Mouse (Mus musculus) left cerebral cortex, adult 11 months (tissue): ENCODE data around the gene Sema6d.

Experiments
- DNase-seq: peaks from one replicate; pipeline ENCODE4 v3.0.0; 2022; ENCODE audit warnings: low spot score

Gene Sema6d

DNA sequence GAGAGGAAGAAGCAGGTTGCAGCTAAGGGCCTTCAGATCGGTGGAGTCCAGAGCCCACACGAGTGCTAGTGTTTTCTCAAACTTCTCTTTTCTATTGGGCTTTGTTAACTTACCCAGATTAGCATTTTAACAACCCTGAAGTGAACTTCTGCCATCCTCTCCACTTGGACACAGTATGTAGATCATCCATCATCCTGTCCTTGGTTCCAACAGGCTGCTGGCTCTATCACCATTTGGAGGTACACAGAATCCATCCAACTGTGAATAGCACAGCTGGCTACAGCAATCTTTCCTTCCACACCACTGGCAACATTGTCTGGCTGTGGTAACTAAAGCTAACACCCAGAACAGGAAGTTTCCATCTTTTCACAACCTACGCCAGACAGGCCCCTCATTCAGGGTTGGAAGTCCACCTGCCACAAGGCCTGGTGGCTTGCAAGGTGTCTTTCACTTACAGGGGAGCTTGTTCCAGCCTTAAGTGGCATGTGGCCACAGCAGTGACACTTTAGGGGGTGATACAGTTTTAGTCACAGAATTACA, 524.0 kb downstream of the Sema6d start:
- no peak for DNase-seq

DNA sequence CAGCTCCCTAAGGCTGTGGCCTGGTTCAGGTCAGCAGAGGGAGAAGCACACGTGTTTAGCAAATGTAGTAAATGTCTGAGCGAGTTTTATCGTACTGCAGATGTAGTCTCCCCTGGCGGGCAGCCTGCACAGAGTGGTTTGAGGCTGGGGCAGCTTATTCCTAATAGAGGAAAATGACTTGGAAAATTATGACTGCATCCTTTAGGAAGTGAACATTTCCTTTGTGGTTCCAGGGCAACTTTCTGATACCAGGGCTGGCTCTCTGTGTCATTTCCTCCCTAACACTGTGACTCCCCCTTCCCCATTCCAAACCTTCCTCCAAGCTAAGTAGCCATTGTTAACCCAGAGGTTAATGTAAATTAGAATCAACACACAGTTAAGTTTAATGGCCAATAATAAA, 527.0 kb downstream of the Sema6d start:
- no peak for DNase-seq

DNA sequence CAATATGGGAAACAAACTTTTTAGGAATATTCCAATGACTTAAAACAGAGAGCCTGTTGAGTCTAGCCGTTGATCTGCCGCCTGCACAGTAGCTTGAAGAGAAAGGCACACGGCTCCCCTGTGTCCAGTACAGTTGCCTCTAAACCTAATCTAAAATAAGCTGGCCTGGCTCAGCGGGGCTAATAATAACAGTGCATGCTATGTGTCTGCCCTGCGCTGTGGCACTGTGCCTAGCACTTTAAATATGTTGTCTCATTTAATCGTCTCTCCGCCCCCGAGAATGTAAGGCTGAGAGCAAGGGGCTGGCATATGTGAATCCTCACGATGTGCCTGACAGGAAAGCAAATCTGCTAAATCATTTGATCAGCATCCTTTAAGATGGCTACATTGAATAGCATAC, 527.7 kb downstream of the Sema6d start:
- no peak for DNase-seq

DNA sequence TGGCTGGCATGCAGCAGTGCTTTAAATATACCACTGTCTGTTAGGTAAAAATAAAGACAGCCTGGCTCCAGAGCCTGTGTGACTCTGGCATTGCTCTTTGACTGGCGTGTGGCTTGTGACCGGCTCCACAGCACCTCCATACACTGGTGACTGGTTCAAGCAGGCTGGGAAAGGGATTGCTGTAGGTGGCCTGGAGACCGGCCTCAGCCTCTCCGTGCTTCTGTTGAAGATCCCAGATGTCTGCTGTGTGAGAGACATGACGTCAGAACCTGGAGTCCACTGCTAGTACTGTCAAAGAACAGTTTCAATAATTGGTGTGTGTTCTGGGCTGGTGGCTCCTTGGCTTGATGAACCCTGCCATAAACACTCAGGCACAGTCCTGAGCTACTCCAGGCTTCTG, 528.3 kb downstream of the Sema6d start:
- DNase-seq, result no peak

DNA sequence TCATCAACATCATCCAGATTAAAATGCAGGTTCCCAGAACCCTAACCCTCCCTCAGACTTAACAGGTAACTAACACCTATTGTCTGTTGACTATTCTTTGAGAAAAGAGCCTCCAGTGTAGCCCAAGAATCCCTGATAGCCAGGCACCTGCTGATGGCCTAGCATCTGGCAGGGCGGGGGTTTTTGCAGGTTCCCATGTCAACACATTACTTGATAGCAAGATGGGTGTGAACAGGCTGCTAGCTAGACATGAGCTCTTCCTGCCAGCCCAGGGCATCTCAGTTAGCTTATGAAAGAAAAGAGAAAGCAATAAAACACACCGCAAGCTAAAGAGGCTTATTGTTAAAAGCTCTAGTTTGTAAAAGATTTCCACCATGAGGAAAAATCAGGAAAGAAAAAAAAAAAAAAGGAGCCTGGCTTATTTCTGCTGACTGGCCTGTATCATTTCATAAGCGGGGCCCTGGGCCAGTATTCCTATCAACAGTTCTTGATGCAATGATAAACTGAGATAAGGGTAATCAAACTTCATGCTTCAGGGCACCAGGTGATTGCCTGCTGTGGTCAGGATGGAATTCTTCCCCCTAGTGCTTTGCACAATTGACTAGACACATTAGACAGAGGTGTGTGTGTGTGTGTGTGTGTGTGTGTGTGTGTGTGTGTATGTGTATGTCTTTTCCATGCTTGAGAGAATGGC, 528.9 kb downstream of the Sema6d start:
- no peak for DNase-seq

DNA sequence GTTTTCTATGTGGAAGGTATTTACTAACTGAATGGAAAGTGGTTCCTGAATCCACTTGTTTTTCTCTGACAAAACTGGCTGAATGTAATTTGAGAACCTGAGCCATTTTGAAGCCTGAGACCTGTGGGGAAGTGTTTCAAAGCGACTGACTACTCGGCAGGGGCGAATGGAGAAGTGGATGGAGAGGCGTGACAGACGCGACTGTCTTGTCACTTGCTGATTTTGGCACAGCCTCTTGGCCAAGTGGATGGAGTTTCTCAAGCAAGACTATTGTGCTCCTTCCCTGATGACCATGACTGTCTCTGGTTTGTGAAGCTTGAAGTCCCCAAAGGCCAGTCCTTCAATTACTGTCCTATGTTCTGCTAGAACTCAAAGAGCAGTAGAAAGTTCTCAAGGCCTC, 530.7 kb downstream of the Sema6d start:
- DNase-seq, result no peak

DNA sequence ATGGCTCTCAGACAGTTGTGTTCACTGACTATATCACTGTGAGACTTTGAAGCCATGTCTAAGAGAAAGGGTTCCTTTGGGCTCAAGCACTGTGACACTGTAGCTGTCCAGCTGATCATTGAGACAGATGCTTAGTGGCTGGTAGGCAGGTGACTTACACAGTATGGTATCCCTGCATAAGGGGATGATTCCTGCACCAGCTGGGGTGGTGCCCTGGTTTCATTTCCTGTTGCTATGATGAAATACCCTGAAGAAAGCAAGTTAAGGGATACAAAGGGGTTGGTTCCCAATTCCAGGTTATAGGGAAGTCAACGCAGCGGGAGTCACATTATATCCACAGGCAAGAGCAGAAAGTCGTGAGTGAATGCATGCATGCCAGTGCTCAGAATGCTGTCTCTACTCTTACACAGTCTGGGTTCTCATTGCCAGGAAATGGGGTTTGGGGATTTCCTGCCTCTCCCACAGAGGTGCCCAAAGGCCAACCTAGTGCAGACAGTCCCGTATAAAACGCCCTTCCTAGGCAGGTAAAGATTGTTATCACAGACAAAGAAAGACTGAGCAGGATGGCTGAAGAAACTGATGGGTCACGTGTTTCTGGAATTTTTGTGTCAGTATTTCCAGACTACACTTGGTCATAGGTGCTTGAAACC, 532.3 kb downstream of the Sema6d start:
- no peak for DNase-seq

DNA sequence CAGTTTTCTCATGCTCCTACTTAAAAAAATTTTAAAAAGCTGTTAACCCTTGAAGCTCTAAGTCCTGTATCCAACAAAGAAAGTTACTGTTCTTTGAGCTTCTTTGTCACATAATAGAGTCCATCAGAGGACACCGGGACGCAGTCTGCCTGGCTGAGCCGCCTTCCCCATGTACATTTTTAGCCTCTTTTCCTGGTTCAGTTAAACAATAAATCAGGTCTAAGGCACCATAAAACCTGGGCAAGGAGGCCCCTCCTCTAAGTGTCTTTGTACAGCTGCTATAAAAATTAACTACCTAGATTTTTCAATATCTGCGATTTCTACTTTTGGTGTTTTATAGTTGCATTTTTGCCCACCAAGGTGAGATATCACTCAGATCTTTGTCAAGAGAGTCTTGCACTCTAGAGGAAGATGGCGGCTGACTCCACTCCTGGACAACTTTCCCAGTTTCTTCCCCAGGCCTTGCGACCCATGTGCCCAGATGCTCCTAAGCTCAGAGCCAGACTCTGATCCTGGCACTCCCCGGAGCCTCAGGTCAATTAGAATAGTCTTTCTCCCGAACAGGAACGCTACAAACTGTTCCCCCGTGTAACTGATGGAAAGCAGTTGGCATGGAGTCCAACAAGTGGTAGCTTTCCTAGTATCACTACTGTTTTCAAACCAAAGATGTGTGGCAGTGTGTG, 534.6 kb downstream of the Sema6d start:
- DNase-seq, result no peak

DNA sequence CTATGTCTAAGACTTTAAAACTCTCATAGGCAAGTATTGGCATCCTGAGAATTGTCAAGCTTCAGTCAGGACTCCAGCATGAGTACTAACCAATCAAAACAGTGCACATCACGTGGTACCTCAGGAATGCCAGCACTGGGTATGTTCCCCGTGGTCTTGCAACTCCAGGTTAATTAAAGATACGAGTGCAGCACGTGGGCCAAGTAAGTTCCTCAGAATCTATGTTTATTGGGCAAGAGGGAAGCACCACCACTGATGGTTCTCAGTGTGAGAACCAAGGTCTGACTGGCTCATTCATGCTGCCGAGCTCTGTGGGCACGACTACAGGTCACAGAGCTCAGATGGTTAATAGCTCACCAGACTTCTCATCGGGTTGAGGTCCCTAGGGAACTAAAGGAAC, 536.7 kb downstream of the Sema6d start:
- DNase-seq, result no peak

DNA sequence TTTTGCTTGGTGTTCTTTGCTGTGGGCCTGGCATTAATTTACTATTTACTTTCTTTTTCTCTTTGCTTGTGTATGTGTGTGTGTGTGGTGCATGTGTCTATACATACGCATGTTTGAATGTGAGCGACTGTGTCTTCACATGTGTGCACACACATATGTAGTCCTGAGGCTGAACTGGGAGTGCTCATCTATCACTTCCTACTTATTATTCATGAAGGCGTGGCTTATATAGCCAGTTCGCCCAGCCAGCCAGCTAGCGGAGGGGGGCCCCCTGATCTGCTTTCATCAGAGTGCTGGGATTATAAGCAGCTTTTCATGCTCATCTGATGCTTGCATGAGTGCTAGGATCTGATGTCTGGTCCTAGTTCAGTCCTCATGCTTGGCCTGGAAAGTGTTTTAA, 537.9 kb downstream of the Sema6d start:
- no peak for DNase-seq

DNA sequence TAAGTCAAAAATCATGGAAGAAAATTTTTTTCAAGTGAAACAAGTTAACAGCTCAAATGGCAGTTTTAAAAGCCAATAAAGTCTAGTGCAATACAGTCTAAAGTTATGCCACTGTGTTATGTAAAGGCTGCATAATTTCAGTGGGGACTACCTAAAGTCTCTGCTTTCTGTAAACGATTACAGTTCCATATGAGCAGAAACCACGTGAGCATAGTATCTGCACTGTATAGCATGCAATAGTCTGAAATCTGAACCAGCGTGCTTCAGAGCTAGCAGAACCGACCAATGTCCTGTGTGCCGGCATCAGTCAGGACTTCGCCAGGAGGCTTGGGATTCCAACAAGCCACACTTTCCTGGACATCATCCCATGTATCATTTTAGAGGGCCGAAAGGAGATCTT, 538.9 kb downstream of the Sema6d start:
- DNase-seq, result no peak

DNA sequence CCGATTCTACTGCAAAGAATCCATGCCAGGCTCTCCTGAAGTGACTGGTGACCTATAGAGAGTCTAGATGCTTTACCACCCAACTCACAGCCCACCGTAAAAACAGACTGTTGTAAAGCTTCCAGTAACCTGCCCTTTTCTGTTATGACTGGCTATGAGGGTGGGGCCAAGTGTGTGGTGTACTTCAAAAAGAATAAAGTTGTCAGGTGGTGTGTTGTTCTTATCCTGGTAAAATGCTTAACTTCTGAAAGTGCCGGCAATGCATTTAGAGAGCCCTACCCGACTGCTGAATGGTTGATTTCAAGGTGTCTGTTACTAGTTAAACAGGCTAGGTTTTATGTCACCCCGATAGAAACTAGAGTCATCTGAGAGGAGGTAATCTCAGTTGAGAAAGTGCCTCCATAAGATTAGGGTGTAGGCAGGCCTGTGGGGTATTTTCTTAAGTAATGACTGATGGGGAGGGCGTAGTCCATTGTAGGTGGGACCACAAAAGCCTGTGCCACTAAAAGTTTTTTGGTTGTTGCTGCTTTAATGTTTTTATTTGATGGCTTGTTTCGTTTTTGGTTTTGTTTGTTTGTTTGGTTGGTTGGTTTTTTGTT, 544.7 kb downstream of the Sema6d start:
- DNase-seq, result no peak

DNA sequence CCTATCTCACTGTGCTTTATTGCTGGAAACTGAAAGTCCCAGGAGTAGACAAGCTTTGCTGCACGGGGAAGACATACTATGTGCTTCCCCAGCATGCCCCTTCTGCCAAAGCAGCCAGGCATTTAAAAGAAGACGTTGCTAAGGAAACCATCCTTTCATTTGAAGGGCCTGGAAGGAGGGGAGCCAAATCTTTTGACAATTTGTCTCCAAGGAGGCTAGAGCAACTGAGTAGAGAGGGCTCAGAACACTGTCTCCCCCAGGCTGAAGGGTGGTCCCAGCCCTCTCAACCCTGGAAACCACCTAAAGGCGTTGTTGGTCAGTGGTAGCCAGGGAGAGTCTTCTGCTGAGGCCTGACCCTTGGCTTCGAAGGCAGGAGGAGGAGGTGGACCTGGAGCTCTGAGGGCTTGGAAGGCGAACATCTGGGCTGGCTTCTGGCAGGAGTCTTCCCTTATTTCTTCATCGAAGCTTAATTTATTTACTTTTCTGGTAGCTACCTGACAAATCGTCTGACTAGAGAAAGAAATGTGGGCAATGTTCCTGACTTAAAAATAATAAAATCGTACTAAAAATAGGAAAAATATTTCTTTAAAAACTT, 545.6 kb downstream of the Sema6d start:
- no peak for DNase-seq

DNA sequence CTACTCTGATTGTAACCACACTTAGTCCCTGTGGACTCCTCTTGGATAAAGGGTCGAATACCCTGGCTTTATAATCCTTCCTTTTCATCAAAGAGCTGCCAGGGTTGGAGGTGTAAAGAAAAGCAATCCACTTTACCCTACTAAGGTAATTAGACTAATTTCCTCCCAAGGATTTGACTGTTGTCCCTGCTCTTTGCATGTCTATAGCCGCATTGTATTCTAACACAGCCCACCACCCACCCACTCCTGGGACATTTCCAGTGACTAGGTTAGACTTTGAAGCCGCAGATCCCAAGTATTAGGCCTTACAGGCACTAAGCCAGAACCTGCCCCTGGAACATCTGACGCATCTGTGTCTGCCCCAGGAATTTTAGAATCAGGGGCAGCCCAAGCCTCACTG, 547.3 kb downstream of the Sema6d start:
- DNase-seq, result no peak

DNA sequence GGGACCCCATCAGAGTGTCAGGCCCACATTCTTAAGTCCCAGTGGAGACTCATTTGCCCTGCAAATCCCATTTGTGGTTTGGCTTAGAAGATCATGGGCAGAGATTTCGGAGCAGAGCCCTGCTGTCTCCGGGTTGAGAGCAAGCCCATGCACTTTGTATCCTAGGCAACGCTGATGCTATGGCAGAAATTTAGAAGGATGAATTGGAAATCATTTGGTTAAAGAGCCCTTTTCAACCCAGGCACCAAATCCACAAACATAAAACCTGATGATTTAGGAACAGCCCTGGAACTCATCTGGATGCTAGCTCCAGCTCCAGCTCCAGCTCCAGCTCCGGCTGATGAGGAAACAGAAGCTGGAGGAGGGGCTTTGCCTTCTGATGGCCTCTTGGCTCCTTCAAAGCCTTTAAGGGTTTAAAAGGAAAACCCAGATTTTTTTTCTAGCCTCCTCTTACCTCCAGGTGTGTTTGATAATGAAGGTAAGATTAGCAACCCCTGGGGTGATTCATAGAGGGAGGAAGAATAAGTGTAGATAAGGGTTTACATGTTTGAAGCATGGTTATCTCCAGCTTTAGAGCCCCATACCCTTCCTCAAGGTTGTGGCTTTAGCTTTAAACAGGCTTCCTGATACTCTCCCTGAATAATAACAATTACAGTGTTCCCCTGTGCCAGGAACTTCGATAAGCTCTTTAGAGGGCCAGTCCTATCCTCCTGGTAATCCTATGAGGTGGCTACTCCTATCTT, 549.6 kb downstream of the Sema6d start:
- no peak for DNase-seq

DNA sequence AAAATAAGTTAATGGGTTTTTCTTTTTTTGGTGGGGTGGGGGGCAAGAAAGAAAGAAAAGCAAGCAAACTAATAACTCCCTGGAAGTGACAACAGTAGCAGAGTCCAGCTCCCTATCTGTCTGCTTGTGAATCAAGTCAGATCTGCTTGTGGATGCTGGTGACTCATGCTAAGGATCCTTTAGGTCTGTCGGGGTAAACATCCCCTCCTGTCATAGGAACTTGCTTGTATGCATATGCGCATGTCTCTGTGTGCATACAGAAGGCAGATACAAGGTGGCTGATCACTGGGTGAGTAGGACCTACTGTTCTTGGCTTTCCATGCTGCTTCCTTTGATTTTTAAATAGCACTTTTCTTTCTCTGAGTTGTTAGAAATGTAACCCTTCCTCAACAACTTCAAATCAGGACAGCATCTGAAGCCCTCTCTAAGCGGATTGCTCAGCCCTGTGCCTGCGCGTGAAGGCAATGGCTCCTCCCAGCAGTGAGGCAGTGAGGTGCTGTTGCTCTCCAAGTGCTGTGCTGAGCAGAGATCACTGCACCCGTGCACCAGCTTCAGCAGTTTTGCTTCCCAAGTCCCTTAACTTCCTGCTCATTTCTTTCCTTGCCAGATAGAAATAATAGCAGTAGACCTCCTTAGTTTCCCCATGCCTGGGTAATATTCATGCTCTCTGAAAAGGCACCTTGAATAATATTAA, 550.9 kb downstream of the Sema6d start:
- DNase-seq, result no peak

DNA sequence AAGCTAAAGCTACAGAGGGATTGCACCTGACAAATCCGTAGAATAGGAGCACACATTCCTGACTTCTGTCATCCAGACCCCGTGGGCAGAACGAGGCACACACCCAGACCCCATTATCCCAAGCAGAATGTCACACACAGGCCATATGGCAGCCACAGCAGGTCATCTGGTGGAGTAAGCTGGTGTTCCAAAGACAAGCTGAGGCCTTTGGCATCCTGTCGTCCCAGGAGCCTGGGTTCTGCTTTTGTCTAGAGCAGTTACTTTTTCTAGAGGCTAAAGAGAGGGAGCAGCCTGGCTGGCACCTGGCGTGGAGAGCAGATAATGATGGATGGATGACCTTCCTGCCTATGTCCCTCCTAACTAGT, 551.4 kb downstream of the Sema6d start:
- no peak for DNase-seq

DNA sequence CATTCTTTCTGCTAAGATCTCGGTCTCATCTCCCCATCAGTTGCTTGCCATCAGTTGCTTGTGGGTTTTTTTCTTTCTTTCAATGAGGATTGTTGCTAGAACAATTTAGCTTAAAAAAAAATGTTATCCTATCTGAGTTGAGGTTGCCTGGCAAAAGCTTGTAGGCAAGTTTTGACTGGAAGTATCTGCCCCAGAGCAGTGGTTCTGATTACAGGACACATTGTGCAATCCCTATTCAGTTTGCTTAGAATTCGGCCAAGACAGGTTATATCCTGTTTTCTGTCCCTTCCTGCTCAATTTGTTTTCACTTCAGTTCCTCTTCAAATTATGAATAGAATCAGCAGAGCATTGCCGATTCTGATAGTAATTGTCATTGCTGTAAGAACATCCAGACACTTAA, 552.4 kb downstream of the Sema6d start:
- DNase-seq, result no peak

DNA sequence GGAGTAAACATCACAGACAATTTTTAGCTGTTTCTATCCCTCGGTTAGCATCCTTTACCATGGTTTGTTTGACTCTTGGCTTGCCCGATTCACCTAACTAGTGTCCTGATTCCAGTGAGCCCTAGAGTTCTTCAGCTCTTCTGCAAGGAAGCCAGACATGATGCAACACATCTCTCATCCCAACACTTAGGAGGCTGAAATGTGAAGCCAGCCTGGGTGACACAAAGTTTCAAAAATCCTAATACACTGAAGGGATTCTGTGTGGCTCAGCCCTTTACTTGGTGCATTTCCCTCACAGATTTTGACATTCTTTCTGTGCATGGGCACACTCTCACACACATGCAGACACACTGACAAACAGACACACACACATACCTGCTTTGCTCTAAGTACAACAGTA, 560.8 kb downstream of the Sema6d start:
- no peak for DNase-seq

DNA sequence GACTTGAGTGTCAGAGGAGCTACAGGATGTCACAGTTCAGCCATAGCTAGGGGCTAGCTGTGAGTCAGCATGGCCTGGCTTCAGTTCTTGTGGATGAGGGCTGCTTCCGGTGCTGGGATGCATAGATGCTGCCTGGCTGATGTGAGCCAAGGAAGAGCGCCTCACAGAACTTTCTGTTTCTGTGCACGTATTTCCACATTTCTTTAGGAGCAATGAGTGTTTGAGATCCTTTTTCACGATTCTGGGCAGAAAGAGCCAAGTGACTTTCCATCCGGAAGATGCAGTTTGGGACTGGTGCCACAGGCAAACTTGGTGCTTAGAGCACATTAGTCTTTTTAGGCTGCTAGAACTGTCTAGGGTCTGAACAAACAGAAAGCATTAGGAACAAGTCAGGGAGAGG, 561.4 kb downstream of the Sema6d start:
- DNase-seq, result no peak

DNA sequence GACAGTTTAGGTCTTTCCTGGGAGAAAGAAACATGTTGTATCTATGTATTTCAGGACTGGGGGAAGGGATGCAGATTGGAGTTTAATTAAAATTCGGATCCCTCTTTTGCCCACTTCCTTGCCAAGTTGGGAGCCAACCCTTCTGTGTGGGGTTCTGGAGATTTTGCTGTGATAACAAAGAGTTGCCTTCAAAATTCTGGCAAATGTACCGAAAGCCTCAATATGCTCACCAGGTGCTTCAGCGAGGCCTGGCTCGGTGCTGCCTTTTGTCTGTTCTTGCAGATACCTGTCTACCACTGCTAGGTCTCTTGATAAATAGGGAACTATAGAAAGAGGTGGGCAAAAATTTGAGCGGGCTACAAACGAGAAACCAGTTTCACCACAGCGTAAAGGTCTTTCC, 563.4 kb downstream of the Sema6d start:
- no peak for DNase-seq
